Mouse (Mus musculus) stomach, embryonic 14.5 days (tissue): ENCODE data around the gene Tmem80. TPM values are rescaled to one million over a fixed set of nuclear protein-coding genes. Genes with fewer than 3 reads are reported as not detected.

Source experiments
- ATAC-seq: fragments of 200-750 bp; cut with Nextera tagmentation; 2 replicates; pipeline ENCODE4 v1.8.0; 2017; ENCODE audit warnings: low read depth, moderate TSS enrichment; ENCODE audit not compliant: insufficient number of reproducible peaks, insufficient read depth, low FRiP score
- H3K27ac ChIP-seq: fragments of 300-500 bp; sonication (generic); 2 replicates; pipeline ENCODE4 v1.5.1; 2014; ENCODE audit warnings: mild to moderate bottlenecking, low read length, moderate library complexity, mixed read lengths
- H3K27me3 ChIP-seq: fragments of 300-500 bp; sonication (generic); 2 replicates; pipeline ENCODE4 v1.6.1; 2014; ENCODE audit warnings: low read length, control low read depth, mixed read lengths; ENCODE audit not compliant: control insufficient read depth, insufficient read depth
- H3K36me3 ChIP-seq: fragments of 300-500 bp; sonication (generic); 2 replicates; pipeline ENCODE4 v1.6.1; 2014; ENCODE audit warnings: mild to moderate bottlenecking, control low read depth, low read length, moderate library complexity, mixed read lengths; ENCODE audit not compliant: control insufficient read depth, insufficient read depth
- H3K4me1 ChIP-seq: fragments of 300-500 bp; sonication (generic); 2 replicates; pipeline ENCODE4 v1.6.1; 2014; ENCODE audit warnings: low read length, control low read depth, mixed read lengths; ENCODE audit not compliant: control insufficient read depth, insufficient read depth
- H3K4me2 ChIP-seq: fragments of 300-500 bp; sonication (generic); replicated peaks from 2 replicates; pipeline ENCODE4 v1.6.1; 2014; ENCODE audit warnings: low read depth, low read length, control low read depth
- H3K4me3 ChIP-seq: fragments of 300-500 bp; sonication (generic); 2 replicates; pipeline ENCODE4 v1.5.1; 2014; ENCODE audit warnings: low read depth, low read length, control low read depth
- H3K9ac ChIP-seq: fragments of 300-500 bp; sonication (generic); replicated peaks from 2 replicates; pipeline ENCODE4 v1.6.1; 2014; ENCODE audit warnings: low read depth, mild to moderate bottlenecking, control low read depth, low read length, moderate library complexity, mixed read lengths
- H3K9me3 ChIP-seq: fragments of 300-500 bp; sonication (generic); 2 replicates; pipeline ENCODE4 v1.6.1; 2016; ENCODE audit warnings: low read depth, low read length, control low read depth; ENCODE audit not compliant: control insufficient read depth
- WGBS: fragments of 180-500 bp; shearing (Covaris S2); extraction: QIAGEN DNeasy Blood & Tissue Kit; methylation state at CpG from one replicate; pipeline ENCODE4 v1.1.7; 2014; 5-methylcytosine and 5-hydroxymethylcytosine counted together
- polyA plus RNA-seq: library from polyadenylated mRNA; unstranded; fragments of >200 nt; fragmentation: Nextera tagmentation; extraction: Ambion mirVana; gene quantifications from 2 replicates; pipeline ENCODE4 v1.2.1, GENCODE M21; 2014

The Tmem80 gene
- polyA plus RNA-seq, 1 experiment from 2014 or later = 32.4 TPM

DNA sequence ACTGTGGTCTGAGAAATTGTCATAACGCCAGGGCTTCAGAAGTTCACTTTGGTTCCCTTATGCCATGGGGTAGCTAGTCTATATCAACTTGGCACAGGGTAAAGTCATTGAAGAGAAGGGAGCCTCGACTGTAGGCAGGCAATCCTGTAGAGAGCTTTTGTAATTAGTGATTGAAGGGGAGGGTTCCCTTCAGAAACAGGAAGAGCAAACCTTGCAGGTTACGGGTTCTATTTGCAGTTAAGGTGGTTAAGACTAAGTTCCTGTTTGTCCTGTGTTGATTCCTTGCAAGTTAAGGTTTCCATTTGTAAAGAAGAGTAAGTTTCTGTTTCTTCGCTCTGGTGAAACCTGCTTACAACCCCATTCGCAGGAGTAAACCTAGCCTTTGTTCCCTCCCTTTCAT is 42.4 kb downstream of the Tmem80 start:
- ATAC-seq = no peak
- 67% methylated on average over 5 of the region's 5 CpGs for WGBS
- no peak overlapping the region for H3K27ac ChIP-seq
- no peak overlapping the region for H3K9ac ChIP-seq
- H3K4me3 ChIP-seq = no peak overlapping the region
- no peaks in the 10 kb centered on the region for H3K9me3 ChIP-seq
- H3K27me3 ChIP-seq = no peaks in the 10 kb centered on the region
- no peaks in the 10 kb centered on the region for H3K36me3 ChIP-seq
- H3K4me1 ChIP-seq = no peaks in the 10 kb centered on the region
- no peak overlapping the region for H3K4me2 ChIP-seq

DNA sequence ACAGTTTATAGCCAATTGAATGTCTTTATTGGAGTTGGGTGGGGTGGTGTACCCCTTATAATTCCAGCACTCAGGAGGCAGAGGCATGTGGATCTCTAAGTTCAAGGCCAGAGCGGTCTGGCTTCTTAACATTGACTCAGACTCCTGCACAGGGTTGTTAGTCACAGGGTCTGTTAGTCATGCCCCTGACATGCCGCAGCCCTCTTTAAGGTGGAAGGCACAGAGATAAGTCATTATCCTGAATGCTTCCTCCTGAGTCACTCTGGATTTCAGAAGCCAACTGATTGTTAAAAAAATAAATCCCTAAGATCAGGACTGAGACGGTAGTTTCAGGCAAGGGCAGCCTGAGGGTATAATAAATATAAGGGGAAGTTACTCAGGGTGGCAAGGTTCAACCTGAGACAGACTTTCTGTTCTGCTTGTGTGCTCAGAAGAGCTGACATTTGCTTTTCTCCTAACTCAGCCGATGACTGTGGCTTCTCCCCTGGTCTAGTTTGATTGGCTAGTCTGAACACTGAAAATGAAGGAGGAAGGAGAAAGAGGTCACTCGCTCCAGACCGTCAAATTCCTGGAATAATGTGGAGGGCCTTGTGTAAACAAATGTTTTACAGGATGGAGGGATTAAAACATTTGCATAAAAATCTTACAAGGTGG is 44.5 kb downstream of the Tmem80 start:
- no peaks in the 10 kb centered on the region for H3K4me1 ChIP-seq
- no peak overlapping the region for H3K27ac ChIP-seq
- 39% methylated on average over 6 of the region's 6 CpGs for WGBS
- H3K9me3 ChIP-seq = no peaks in the 10 kb centered on the region
- ATAC-seq = no peak
- H3K4me2 ChIP-seq = no peak overlapping the region
- H3K4me3 ChIP-seq = no peak overlapping the region
- no peaks in the 10 kb centered on the region for H3K36me3 ChIP-seq
- no peak overlapping the region for H3K9ac ChIP-seq
- no peaks in the 10 kb centered on the region for H3K27me3 ChIP-seq

DNA sequence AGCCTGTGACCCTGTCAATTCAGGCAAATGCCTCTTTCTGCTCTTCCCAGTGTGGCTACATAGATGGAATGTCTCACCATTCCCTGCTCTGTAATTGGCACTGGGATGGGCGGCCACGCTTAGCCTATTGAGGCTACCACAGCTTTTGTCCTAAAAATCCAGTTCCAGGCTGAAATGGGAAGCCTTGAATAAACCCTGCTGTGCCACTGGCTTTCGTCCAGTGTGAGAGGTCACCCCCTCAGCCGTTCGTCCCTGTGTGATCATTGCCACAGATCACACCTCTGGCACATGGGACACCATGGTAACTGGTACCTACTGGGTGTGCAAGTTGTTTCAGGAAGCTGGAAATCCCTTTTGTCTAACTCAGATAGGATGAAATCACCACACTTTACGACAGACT is 46.1 kb downstream of the Tmem80 start:
- Histone ChIP-seq H3K9me3 (no peaks in the 10 kb centered on the region), H3K36me3 (no peaks in the 10 kb centered on the region), H3K4me2 (no peak overlapping the region), H3K27ac (no peak overlapping the region), H3K4me1 (no peaks in the 10 kb centered on the region), H3K9ac (no peak overlapping the region), H3K4me3 (no peak overlapping the region), H3K27me3 (no peaks in the 10 kb centered on the region)
- ATAC-seq = no peak
- 83% methylated on average over 6 of the region's 6 CpGs for WGBS

DNA sequence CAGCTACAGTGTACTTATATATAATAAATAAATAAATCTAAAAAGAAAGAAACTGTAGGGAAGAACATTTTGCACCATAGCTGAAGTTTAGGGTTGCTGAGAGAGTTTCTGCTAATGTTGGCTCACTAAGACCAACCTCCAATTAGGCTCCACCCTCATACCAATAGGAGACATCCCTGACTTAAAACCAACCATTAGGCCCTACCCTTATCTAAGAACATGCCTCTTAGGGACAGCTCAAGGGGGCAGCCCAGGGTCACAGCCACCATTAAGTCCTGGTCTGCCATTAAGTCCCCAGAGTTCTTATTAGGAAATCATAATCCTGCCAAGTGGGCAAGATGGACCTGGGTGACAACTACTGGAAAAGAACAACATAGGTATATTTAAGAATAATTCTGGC is 46.9 kb downstream of the Tmem80 start:
- Histone ChIP-seq H3K9me3 (no peaks in the 10 kb centered on the region), H3K4me2 (no peak overlapping the region), H3K36me3 (no peaks in the 10 kb centered on the region), H3K4me1 (no peaks in the 10 kb centered on the region), H3K9ac (no peak overlapping the region), H3K27me3 (no peaks in the 10 kb centered on the region), H3K27ac (no peak overlapping the region), H3K4me3 (no peak overlapping the region)
- ATAC-seq = no peak

DNA sequence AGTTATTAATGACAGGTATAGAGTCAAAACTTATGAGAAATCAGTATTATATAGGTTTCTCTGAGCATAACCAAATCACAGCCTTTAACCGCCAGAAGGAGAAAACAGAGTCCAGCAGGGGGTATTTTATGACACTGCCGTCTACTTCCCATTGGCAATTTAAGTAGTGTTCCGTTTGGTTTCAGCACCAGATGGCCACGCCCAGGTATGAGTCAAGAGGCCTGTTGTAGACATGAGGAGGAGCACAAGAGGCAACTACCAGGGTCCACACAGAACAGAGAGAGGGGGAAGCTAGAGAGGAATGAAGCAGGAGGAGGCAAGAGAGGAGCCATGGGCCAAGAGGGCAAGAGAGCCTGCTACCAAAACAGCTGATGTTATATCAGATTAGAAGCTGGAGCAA is 52.0 kb downstream of the Tmem80 start:
- no peaks in the 10 kb centered on the region for H3K36me3 ChIP-seq
- H3K9me3 ChIP-seq = no peaks in the 10 kb centered on the region
- H3K9ac ChIP-seq = no peak overlapping the region
- no peak for ATAC-seq
- no peaks in the 10 kb centered on the region for H3K27me3 ChIP-seq
- no peak overlapping the region for H3K4me3 ChIP-seq
- H3K27ac ChIP-seq = no peak overlapping the region
- H3K4me1 ChIP-seq = no peaks in the 10 kb centered on the region
- H3K4me2 ChIP-seq = no peak overlapping the region
- 54% methylated on average over 4 of the region's 4 CpGs for WGBS

DNA sequence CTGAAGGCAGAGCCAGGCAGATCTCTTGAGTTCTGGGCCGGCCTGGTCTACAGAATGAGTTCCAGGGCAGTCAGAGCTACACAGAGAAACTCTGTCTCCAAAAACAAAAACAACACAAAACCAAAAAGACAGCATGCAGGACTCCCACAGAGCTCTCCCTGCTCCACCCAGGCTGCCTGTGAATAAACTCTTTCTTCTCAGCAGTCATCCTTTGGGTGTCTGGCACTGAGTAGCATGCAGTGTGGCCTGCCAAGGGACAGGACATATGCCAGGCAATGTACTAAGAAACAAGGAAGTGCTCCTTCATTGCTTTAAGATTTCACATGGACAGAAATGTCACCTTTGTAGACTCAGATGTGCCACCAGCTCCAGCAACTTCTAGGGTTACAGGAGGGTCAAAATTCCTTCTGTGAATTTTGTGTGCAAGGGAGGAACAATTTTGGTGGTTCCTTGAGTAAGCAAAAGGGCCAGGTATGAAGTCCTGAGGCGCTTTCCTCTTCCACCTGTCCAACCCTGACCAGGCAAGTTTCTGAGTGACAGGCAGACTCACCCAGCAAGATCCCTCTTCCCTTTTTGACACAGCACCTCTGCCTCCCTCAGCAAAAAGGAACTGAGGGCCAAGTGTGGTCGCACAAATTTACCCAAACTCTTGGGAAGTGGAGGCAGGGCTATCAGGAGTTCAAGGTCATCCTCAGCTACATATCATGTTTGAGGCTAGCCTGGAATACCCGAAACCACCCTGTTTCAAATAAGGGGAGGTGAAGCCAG is 53.7 kb downstream of the Tmem80 start:
- H3K27me3 ChIP-seq = no peaks in the 10 kb centered on the region
- no peak overlapping the region for H3K4me3 ChIP-seq
- H3K27ac ChIP-seq = no peak overlapping the region
- WGBS = 70% methylated on average over 4 of the region's 4 CpGs
- H3K9ac ChIP-seq = no peak overlapping the region
- ATAC-seq = no peak
- no peaks in the 10 kb centered on the region for H3K4me1 ChIP-seq
- no peaks in the 10 kb centered on the region for H3K36me3 ChIP-seq
- no peaks in the 10 kb centered on the region for H3K9me3 ChIP-seq
- no peak overlapping the region for H3K4me2 ChIP-seq

Other genes with a start within 250 kb of the Tmem80 start
- gene Pkp3, start 249.5 kb upstream of the Tmem80 start, polyA plus RNA-seq = 20.2 and 21.1 TPM in 2 replicates
- gene Sigirr, start 227.2 kb upstream of the Tmem80 start, polyA plus RNA-seq = 7.1 and 7.4 TPM in 2 replicates
- gene Ano9, start 209.9 kb upstream of the Tmem80 start, polyA plus RNA-seq = 11.9 and 12.2 TPM in 2 replicates
- 65.1 and 67.3 TPM in 2 replicates for gene Ptdss2, start 205.4 kb upstream of the Tmem80 start, polyA plus RNA-seq
- gene Rnh1, start 154.9 kb upstream of the Tmem80 start, polyA plus RNA-seq = 165 and 181 TPM in 2 replicates
- 79.4 and 85.5 TPM in 2 replicates for gene Hras, start 133.7 kb upstream of the Tmem80 start, polyA plus RNA-seq
- 5.3 and 6.1 TPM in 2 replicates for gene Lrrc56, start 133.6 kb upstream of the Tmem80 start, polyA plus RNA-seq
- 1.7 and 2.3 TPM in 2 replicates for gene Lmntd2, start 113.7 kb upstream of the Tmem80 start, polyA plus RNA-seq
- 57.2 and 59.2 TPM in 2 replicates for gene Rassf7, start 111.9 kb upstream of the Tmem80 start, polyA plus RNA-seq
- 69.0 and 72.1 TPM in 2 replicates for gene Phrf1, start 99.0 kb upstream of the Tmem80 start, polyA plus RNA-seq
- 1.4 and 1.6 TPM in 2 replicates for gene Irf7, start 61.3 kb upstream of the Tmem80 start, polyA plus RNA-seq
- gene Cdhr5, start 51.0 kb upstream of the Tmem80 start, polyA plus RNA-seq = 1.6 and 1.7 TPM in 2 replicates
- gene Sct, start 48.6 kb upstream of the Tmem80 start, polyA plus RNA-seq = 9.1 and 10.5 TPM in 2 replicates
- gene Drd4, start 35.7 kb upstream of the Tmem80 start, polyA plus RNA-seq = 0.20 and 0.35 TPM in 2 replicates
- 80.2 and 82.9 TPM in 2 replicates for gene Deaf1, start within 50 bp of the Tmem80 start, polyA plus RNA-seq
- 28.1 and 30.6 TPM in 2 replicates for gene Eps8l2, start 11.1 kb downstream of the Tmem80 start, polyA plus RNA-seq
- gene Taldo1, start 64.5 kb downstream of the Tmem80 start, polyA plus RNA-seq = 252 and 262 TPM in 2 replicates
- gene Gatd1, start 86.4 kb downstream of the Tmem80 start, polyA plus RNA-seq = 57.8 and 61.4 TPM in 2 replicates
- gene Cend1, start 101.8 kb downstream of the Tmem80 start, polyA plus RNA-seq = 1.8 and 1.9 TPM in 2 replicates
- gene Slc25a22, start 110.2 kb downstream of the Tmem80 start, polyA plus RNA-seq = 31.5 and 34.0 TPM in 2 replicates
- gene Pidd1, start 116.3 kb downstream of the Tmem80 start, polyA plus RNA-seq = 8.5 and 10.1 TPM in 2 replicates
- 1,504 and 1,535 TPM in 2 replicates for gene Rplp2, start 119.6 kb downstream of the Tmem80 start, polyA plus RNA-seq
- gene Pnpla2, start 127.5 kb downstream of the Tmem80 start, polyA plus RNA-seq = 21.7 and 26.0 TPM in 2 replicates
- 15.5 and 20.2 TPM in 2 replicates for gene Cracr2b, start 133.4 kb downstream of the Tmem80 start, polyA plus RNA-seq
- gene Cd151, start 139.7 kb downstream of the Tmem80 start, polyA plus RNA-seq = 87.0 and 94.0 TPM in 2 replicates
- gene Polr2l, start 147.4 kb downstream of the Tmem80 start, polyA plus RNA-seq = 65.1 and 72.3 TPM in 2 replicates
- gene Tspan4, start 147.5 kb downstream of the Tmem80 start, polyA plus RNA-seq = 72.1 and 76.7 TPM in 2 replicates
- gene Chid1, start 212.1 kb downstream of the Tmem80 start, polyA plus RNA-seq = 37.4 and 38.3 TPM in 2 replicates
- gene Ap2a2, start 234.4 kb downstream of the Tmem80 start, polyA plus RNA-seq = 70.4 and 71.8 TPM in 2 replicates